Mouse (Mus musculus): ENCODE data around the gene Lhpp.

- no peak for TF ChIP-seq CTCF (conservative IDR thresholded peaks at IDR 0.05; ENCODE audit: insufficient read depth, insufficient read length, low read depth, low read length)
- TF ChIP-seq POLR2A (IDR thresholded peaks at IDR 0.05; ENCODE audit: low read depth, low read length) = no peak
Observed at GRCm38 (mm10) chr7:132600026-132600425, 10.4 kb upstream of the Lhpp start.
